Mouse (Mus musculus): ENCODE measurements around the gene Flrt2.
"Not testable (repeated sequence)": the region's sequence is repeated elsewhere in the genome, so short reads cannot be mapped to it uniquely, and the experiment has no call there.

Gene Flrt2

GRCm38 (mm10) chr12:95691961-95692767, at the start of gene Flrt2:
Gene Flrt2 (plus strand): TSS chr12:95692226.
- no peak for ATAC-seq (ENCODE audit: insufficient number of reproducible peaks, low FRiP score, low TSS enrichment)

GRCm38 (mm10) chr12:95642226-95642625, 49.8 kb upstream of the Flrt2 start:
- ATAC-seq (ENCODE audit: insufficient number of reproducible peaks, low FRiP score, low TSS enrichment), result no peak

GRCm38 (mm10) chr12:95647179-95647578, 44.8 kb upstream of the Flrt2 start:
- ATAC-seq (ENCODE audit: insufficient number of reproducible peaks, low FRiP score, low TSS enrichment), result not testable (repeated sequence)

GRCm38 (mm10) chr12:95652172-95653156, 39.6 kb upstream of the Flrt2 start:
- ATAC-seq (ENCODE audit: insufficient number of reproducible peaks, low FRiP score, low TSS enrichment), result no peak

- no peak for ATAC-seq (ENCODE audit: insufficient number of reproducible peaks, low FRiP score, low TSS enrichment)
These were observed 35.4 kb upstream of the Flrt2 start for GRCm38 (mm10) chr12:95656594-95656993.

DNA sequence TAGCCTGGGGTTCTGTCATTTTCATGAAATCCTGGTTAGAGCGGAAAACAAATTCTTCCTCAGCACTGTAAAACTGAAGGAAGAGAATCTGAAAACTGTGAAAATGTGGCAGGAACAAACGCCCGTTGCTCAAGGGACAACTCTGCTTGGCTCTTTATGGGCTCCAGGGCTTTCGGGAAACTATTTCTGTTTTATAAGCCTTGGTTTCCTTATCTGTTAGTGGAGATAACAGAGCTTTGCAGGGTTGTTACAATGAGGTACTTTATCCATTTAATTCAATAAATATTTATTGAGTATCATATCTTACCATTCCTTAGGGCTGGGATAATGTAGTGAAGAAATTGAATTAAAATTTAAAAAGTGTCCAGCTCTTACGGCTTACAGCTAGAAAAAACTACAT, 24.7 kb upstream of the Flrt2 start:
- no peak for ATAC-seq (ENCODE audit: insufficient number of reproducible peaks, low FRiP score, low TSS enrichment)

- no peak for ATAC-seq (ENCODE audit: insufficient number of reproducible peaks, low FRiP score, low TSS enrichment)
These were observed 16.3 kb upstream of the Flrt2 start for GRCm38 (mm10) chr12:95675711-95676110.

GRCm38 (mm10) chr12:95690819-95691218, 1.2 kb upstream of the Flrt2 start:
- ATAC-seq (ENCODE audit: insufficient number of reproducible peaks, low FRiP score, low TSS enrichment), result no peak

- ATAC-seq (ENCODE audit: insufficient number of reproducible peaks, low FRiP score, low TSS enrichment), result no peak
These were observed 1.1 kb downstream of the Flrt2 start for GRCm38 (mm10) chr12:95692948-95693650.

DNA sequence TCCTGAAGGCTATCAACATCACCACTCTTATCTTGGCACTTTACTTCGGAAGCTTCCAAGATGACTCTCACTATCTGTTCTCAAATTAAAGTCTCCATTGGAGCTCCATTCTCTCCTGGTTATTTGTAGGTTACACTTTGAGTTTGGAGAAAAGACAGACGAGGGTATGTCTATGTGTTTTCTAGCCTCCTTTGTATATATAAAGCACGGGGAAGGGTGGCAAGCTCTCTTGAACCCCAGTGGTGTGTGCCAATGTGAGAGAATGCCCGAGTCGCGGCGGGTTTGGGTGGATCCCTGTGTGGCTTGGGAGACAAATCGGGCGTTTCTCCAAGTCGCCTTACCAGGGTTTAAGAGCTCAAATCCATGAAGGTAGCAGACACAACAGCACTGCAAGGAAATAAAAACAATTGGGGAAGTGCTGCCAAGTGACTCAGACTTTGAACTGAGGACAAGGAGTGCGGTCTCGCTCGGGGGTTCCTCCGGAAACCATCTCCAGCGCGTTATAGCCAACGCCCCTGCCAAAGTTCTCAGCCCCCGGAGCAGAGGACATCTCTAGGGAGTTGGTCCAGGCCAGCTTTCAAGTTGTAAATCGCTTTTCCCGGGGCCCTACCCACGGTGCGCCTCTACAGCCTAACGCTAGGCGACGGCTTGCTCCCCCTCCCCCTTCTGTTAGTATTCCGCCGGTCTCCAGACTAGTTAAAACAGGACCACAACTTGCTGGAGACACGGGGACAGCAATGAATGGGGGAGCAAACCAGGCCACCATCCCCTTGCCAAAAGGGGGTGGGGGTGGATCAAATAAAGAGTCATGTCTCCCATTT, 1.8 kb downstream of the Flrt2 start:
- no peak for ATAC-seq (ENCODE audit: insufficient number of reproducible peaks, low FRiP score, low TSS enrichment)

DNA sequence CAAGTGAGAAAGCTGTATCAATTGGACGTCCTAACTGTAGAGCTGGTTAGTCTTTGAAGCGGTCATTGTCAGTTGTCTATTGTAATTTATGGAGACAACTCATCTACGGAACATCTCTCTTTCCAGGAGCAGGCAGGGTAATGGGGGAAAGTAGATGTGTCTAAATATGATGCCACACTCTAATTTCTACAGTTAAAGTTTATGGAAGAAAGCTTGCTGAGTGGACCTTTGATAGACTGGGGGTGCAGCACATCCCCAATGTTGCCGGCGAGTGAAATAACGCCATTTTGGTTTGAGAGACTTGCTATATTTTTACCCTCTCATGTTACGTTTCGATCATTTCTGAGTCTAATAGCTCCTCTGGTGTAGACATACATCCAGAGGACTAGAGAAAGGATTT, 2.5 kb downstream of the Flrt2 start:
- no peak for ATAC-seq (ENCODE audit: insufficient number of reproducible peaks, low FRiP score, low TSS enrichment)

DNA sequence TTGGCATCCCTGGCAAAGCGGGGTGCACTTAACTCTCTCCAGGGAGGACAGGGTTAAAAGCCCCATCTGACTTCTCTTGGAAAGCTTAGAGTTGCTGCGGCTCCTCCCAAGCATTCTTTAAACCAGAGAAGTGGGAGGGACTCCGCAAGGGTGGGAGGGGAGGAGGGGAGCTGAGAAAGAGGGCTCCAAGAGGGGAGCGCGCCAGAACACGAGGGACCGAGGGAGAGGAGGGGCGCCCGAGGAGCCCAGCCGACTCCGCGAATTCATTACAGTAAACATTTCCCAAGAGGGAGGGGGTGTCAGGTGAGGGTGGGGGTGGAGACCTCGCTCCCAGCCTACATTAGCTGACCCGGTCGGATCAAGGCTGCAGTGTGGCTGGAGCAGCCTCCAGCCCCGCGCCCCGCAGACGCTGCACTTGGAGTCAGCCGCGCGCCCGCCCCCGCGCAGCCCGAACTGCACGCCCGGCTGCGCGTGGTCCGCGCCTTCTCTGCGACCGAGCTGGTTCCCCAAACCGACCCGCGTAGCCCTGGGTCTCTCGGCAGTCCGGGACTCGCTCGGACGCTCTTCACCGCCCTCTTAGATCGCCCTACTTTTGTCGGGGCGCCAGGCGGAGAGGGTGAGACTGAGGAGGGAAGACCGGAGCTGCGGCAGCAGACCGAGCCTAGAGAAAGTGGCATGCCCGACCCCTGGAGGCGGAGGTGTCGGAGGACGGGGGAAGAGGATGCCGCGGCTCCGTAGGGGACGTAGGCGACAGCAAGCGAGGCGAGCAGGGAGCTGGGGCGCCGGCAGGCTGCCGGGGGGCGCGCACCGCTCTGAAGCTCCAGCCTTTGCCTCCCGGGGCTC, 3.2 kb downstream of the Flrt2 start:
- ATAC-seq (ENCODE audit: insufficient number of reproducible peaks, low FRiP score, low TSS enrichment), result 0 out of 2 replicates have a peak, but pooled peaks have one; percentile 39

- ATAC-seq (ENCODE audit: insufficient number of reproducible peaks, low FRiP score, low TSS enrichment), result 0 out of 2 replicates have a peak, but pooled peaks have one; percentile 4
These were observed 4.0 kb downstream of the Flrt2 start for GRCm38 (mm10) chr12:95695834-95696521.

DNA sequence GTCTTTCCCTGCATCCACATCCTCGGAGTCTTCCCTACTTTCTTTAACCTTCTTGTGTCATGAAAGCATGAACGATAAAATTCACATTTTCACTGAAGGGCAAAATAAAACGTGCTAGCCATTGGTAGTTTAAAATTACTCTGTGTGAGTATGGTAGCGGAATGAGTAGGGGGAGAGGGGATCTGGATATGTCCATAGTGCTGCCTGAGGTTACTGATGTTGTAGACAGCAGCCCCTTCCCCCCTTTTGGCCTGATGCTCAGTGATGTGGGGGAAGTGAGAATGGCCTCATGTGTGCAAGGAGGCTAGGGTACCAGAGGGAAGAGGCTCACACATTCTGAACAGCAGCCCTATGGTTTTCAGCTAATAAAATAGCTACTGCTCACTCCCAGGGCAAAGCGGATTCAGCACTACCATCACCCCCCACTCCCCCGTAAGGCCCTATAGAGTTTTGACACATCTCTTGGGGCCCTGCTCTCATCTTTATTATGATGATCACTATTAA, 4.5 kb downstream of the Flrt2 start:
- ATAC-seq (ENCODE audit: insufficient number of reproducible peaks, low FRiP score, low TSS enrichment), result no peak

- no peak for ATAC-seq (ENCODE audit: insufficient number of reproducible peaks, low FRiP score, low TSS enrichment)
These were observed 6.5 kb downstream of the Flrt2 start for GRCm38 (mm10) chr12:95698556-95698955.

DNA sequence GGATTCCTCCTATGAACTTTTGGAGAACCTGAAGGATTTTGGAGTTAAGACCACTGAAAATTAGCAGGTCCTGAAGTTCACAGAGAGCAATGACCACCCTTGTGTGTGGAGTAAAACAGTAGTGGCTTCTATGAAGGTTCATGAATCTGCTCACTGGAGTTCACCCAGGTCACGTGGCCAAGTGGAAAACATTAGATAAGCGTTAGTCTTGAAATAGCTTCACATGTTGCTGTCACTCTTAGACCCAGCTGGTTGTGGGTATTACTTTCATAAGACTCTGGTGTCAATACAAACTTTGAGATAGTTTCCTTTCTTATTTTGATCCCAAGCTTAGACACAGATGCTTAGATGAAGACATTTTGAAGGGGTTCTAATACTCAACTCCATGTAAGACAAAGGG, 8.7 kb downstream of the Flrt2 start:
- no peak for ATAC-seq (ENCODE audit: insufficient number of reproducible peaks, low FRiP score, low TSS enrichment)

- no peak for ATAC-seq (ENCODE audit: insufficient number of reproducible peaks, low FRiP score, low TSS enrichment)
These were observed 9.6 kb downstream of the Flrt2 start for GRCm38 (mm10) chr12:95701580-95701979.

DNA sequence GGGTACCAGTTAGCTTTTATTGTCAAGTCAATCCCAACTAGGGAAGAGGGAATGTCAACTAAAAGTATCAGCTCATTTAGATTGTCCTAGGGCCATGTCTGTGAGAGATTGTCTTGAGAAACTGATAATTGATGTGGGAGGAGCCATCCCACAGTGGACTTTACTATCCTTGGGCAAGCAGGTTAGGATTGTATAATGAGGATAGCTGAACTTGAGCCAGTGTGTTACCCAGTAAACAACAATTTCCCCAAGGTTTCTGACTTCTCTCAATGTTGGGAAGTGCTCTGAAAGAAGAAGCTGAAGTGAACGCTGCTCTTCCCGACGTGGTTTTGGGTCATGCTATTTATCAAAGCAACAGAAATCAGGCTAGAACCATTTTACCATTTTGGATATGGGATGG, 13.0 kb downstream of the Flrt2 start:
- ATAC-seq (ENCODE audit: insufficient number of reproducible peaks, low FRiP score, low TSS enrichment), result no peak
